Mouse (Mus musculus): ENCODE results near the gene Zc3hav1l. TPM values are rescaled to one million over a fixed set of nuclear protein-coding genes. Genes with fewer than 3 reads are reported as not detected.
A peak's percentile ranks its signal among the peaks of the same experiment; 100 is the strongest.

The Zc3hav1l gene
- under 1 TPM; 0.49 to 0.59 TPM for total RNA-seq (2021)
- long read RNA-seq, experiment 1 = 0 reads
- long read RNA-seq, experiment 2, full-length matches to known transcripts = 1 of 1 reads
- long read RNA-seq, experiment 2, partial matches to known transcripts = 0 of 1 reads
- long read RNA-seq, experiment 2, other reads (novel, unspliced or antisense) = 0 of 1 reads

- peak; percentile 42 to 49 for DNase-seq
- intact Hi-C loops (cut with DNase I) = no loop called here
Measured at GRCm38 (mm10) chr6:38298761-38299401, at the start of gene Zc3hav1l. Zc3hav1l (minus strand) TSS chr6:38299259.

DNA sequence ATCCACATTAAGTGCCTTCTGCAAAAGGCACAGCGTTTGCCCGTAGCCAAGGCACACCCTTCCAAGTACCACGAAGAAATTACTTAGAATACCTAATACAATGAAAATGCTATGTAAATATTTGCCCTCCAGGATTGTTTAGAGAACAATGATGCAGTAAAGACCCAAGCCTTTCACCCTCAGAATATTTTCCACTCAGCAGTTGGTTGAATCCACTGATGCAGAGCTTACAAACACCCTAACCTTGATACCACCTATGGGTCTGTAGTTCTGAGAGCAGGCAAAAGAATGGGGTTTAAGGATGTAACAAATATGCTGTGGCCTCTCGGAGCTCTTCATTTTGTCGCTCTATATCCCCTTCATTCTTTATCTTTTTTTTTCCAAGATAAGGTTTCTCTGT lies 48.8 kb upstream of the Zc3hav1l start:
- intact Hi-C loops (cut with DNase I) = no loop called here
- no peak for DNase-seq

DNA sequence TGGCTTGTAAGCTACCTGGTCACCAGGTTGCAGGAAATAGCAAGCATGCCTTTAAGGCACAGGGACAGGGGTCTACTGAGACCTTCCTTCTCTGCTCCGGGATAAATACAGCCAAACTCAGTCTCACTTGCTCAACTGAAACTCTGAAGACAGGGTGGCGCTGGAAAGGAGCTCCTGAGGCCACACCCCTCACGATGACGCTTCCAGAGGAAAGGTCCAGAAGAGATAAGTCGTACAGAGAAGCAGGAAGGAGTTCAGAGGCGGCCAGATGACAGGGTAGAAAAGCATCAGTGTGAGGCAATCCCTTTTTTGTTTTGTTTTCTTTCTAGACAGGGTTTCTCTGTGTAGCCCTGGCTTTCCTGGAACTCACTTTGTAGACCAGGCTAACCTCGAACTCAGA lies 46.7 kb upstream of the Zc3hav1l start:
- DNase-seq = peak; percentile 37 to 52
- intact Hi-C loops (cut with DNase I) = no loop called here

- intact Hi-C loops (cut with DNase I) = no loop called here
- DNase-seq = no peak
Measured at GRCm38 (mm10) chr6:38344006-38344670, 45.1 kb upstream of the Zc3hav1l start.

GRCm38 (mm10) chr6:38343581-38343980 lies 44.5 kb upstream of the Zc3hav1l start:
- intact Hi-C loops (cut with DNase I) = no loop called here
- no peak for DNase-seq

GRCm38 (mm10) chr6:38342666-38342992 lies 43.6 kb upstream of the Zc3hav1l start:
- intact Hi-C loops (cut with DNase I) = no loop called here
- DNase-seq = no peak

- intact Hi-C loops (cut with DNase I) = no loop called here
- no peak for DNase-seq
Measured at GRCm38 (mm10) chr6:38341751-38342665, 42.9 kb upstream of the Zc3hav1l start.

DNA sequence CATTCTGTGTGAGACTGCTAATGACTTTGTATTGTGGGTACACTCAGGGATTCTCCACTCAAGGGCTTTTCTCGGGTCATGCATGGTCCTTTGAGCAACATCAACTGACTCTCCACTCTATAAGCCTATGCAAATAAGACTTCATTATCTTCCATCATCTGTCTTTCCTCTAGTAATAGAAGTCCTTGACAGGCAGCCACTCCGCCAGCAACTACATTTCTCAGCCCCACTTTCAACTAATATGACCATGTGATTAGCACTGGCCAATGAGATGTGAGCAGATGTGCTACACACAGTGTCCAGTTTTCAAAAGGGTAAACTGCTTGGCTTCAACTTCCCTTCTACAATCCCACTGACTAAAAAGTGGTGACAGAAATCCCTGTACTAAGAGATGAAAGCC lies 40.0 kb upstream of the Zc3hav1l start:
- intact Hi-C loops (cut with DNase I) = no loop called here
- no peak for DNase-seq

- DNase-seq = no peak
- intact Hi-C loops (cut with DNase I) = no loop called here
Measured at GRCm38 (mm10) chr6:38337951-38338350, 38.9 kb upstream of the Zc3hav1l start.

DNA sequence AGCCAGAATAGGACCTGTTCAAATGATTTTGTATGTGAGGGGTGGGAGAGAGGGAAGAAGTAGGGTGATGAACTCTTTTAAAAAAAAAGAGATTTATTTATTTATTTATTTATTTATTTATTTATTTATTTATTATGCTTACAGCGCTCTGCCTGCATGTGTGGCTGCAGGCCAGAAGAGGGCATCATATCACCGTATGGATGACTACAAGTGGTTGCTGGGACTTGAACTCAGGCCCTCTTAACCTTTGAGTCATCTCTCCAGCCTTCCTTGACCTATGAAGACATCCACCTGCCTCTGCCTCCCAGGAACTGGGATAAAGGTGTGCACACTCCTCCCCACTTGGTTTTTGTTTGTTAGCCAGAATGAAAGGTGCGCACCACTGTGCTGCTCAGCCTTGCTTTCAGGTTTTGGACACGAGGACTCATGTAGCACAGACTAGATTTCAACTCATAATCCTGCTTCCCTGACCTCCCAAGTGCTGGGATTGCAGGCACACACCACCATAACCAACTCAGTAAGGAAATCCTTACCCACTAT lies 38.2 kb upstream of the Zc3hav1l start:
- no peak for DNase-seq
- intact Hi-C loops (cut with DNase I) = no loop called here

- no peak for DNase-seq
- intact Hi-C loops (cut with DNase I) = no loop called here
Measured at GRCm38 (mm10) chr6:38335264-38335663, 36.2 kb upstream of the Zc3hav1l start.

- DNase-seq = no peak
- intact Hi-C loops (cut with DNase I) = no loop called here
Measured at GRCm38 (mm10) chr6:38326596-38326995, 27.5 kb upstream of the Zc3hav1l start.

GRCm38 (mm10) chr6:38320621-38321020 lies 21.6 kb upstream of the Zc3hav1l start:
- no peak for DNase-seq
- intact Hi-C loops (cut with DNase I) = loop anchor here (5.0 kb wide), 1 partner anchor 158 kb away; no protein-coding TSS in a partner anchor

- DNase-seq = no peak
- intact Hi-C loops (cut with DNase I) = no loop called here
Measured at GRCm38 (mm10) chr6:38316050-38316449, 17.0 kb upstream of the Zc3hav1l start.

GRCm38 (mm10) chr6:38309741-38310140 lies 10.7 kb upstream of the Zc3hav1l start:
- intact Hi-C loops (cut with DNase I) = no loop called here
- no peak for DNase-seq

GRCm38 (mm10) chr6:38304981-38305380 lies 5.9 kb upstream of the Zc3hav1l start:
- intact Hi-C loops (cut with DNase I) = no loop called here
- no peak for DNase-seq

DNA sequence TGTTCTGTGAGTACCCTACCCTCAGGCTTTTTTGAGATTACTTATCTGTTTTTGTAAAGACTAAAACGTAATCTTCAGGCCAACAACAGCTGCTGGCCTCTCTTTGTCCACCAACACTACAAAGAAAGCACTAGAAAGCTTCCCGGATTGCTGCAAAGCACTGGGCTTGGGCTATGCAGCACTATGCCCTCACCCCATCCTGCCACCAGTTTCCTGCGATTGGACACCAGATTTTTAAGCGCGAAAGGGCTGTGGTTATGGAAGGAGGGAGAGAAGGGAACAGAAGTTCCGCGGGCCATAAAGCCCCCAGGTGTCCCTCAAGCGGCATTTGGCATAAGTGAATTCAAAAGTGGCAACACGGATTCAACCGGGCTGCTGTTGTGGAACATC lies 818 bp downstream of the Zc3hav1l start:
- peak in 1 of 2 experiments; percentile 15 for DNase-seq
- intact Hi-C loops (cut with DNase I) = no loop called here

DNA sequence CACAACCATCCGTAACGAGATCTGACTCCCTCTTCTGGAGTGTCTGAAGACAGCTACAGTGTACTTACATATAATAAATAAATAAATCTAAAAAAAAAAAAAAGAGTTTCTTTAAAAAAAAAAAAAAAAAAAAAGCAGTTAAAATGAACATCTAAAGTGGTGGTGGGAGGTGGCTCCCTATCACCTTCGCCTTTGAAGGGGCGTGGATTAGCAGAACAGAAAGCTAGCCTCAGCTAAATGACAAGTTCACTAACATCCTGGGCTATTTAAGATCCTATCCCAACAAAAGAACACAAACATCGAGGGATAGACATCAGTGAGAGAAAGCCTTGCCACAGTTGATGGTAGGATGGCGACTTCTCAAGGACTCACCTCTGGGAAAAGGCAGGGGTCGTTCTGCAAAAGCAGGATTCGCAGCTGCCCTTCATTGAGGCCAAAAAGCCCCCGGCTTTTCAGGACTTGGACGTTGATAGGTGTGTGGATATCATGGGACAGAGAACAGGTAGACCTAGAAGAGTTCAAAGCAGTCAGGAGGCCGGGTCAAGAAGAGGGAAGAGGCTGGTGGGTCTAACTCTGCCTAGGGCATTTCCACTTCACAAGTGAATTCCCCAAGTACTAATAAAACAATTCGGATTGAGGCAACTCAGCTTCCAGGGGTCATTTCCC lies 1.3 kb downstream of the Zc3hav1l start:
- DNase-seq = no peak
- intact Hi-C loops (cut with DNase I) = no loop called here

GRCm38 (mm10) chr6:38293708-38294107 lies 5.4 kb downstream of the Zc3hav1l start:
- intact Hi-C loops (cut with DNase I) = no loop called here
- DNase-seq = no peak

Data from gastrocnemius, postnatal 36 days (tissue).